Mouse (Mus musculus): ENCODE measurements around the gene Apba2. TPM values are rescaled to one million over a fixed set of nuclear protein-coding genes. Genes with fewer than 3 reads are reported as not detected.

The Apba2 gene
- polyA plus RNA-seq, 1 experiment from 2014 or later = 1.1 TPM

DNA sequence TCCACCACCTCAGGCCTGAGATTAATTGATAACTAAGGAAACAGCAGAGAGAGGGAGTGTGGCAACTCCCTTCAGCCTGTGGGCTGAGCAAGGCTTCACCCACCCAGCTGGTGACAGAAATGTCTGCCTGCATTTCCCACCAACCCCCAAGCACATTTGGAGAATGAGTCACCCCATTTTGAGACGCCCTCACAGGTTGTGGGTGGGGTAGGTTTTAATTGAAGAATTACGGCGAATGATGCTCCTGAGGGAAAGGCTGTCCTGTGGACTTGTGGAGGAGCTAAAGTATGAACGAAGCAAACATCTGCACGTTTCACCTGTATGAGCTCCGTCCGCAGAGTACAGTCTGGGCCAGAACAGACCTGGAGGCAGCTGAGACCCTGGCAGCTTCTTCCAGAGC is 250.6 kb downstream of the Apba2 start:
- Histone ChIP-seq H3K4me1 (ENCODE audit: insufficient read depth, low read depth, low read length) (no peaks in the 10 kb centered on the region), H3K4me2 (replicated peaks; ENCODE audit: low read depth, low read length) (no peak overlapping the region), H3K27ac (ENCODE audit: low read length) (no peak overlapping the region), H3K36me3 (ENCODE audit: insufficient read depth, low read length) (no peaks in the 10 kb centered on the region), H3K27me3 (replicated peaks; ENCODE audit: insufficient read depth, low read length) (no peaks in the 10 kb centered on the region), H3K9me3 (ENCODE audit: low read length) (no peaks in the 10 kb centered on the region), H3K4me3 (ENCODE audit: low read depth, low read length) (no peak overlapping the region), H3K9ac (replicated peaks; ENCODE audit: low read depth) (no peak overlapping the region)
- DNase-seq (ENCODE audit: low spot score) = no peak
- TF ChIP-seq EP300 (IDR thresholded peaks at IDR 0.05) (no peak), CTCF (IDR thresholded peaks at IDR 0.05) (no peak)
- no peak for ATAC-seq
- WGBS = 89% methylated on average over 7 of the region's 7 CpGs

DNA sequence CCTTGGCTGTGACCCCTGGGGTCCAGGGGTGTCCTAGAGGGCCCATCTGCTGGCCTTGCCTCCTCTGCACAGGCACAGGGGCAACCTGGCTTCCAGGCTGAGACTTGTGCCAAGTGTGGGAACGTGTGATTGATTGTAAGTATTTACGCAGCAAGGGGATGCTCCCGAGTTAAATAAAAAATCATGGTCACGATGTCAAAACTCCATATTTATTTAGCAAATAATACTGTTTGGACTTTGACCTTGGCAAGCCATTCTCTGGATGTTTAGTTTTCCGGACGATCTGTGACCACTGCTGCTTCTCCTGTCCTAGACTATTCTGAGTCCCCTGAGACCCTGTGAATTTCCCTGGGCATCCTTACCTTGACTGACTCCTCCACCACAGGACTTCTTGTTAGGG is 252.2 kb downstream of the Apba2 start:
- H3K9ac ChIP-seq (replicated peaks; ENCODE audit: low read depth) = no peak overlapping the region
- no peak overlapping the region for H3K4me3 ChIP-seq (ENCODE audit: low read depth, low read length)
- H3K27ac ChIP-seq (ENCODE audit: low read length) = no peak overlapping the region
- WGBS = 41% methylated on average over 6 of the region's 6 CpGs
- H3K36me3 ChIP-seq (ENCODE audit: insufficient read depth, low read length) = no peaks in the 10 kb centered on the region
- no peaks in the 10 kb centered on the region for H3K4me1 ChIP-seq (ENCODE audit: insufficient read depth, low read depth, low read length)
- TF ChIP-seq EP300 (IDR thresholded peaks at IDR 0.05) = no peak
- TF ChIP-seq CTCF (IDR thresholded peaks at IDR 0.05) = no peak
- H3K27me3 ChIP-seq (replicated peaks; ENCODE audit: insufficient read depth, low read length) = no peaks in the 10 kb centered on the region
- ATAC-seq = no peak
- no peak for DNase-seq (ENCODE audit: low spot score)
- no peak overlapping the region for H3K4me2 ChIP-seq (replicated peaks; ENCODE audit: low read depth, low read length)
- no peaks in the 10 kb centered on the region for H3K9me3 ChIP-seq (ENCODE audit: low read length)

DNA sequence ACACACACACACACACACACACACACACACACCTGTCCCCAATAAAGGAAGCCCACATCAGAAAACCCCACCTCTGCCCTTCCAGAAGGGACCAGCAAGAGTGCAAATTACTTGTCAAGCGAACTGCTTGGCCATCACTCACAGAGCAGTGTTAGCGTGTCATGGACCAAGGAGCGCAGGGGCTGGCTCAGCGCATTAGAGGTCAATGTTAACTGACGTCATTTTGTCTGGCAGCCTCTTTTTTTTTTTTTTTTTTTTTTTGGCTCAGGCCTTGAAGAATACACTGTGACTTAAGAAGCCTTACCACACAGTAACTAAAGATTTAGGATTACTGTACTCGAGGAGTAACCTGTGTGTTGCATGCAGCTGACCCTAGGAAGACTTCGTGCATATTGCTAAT is 252.7 kb downstream of the Apba2 start:
- Histone ChIP-seq H3K4me3 (ENCODE audit: low read depth, low read length) (no peak overlapping the region), H3K27me3 (replicated peaks; ENCODE audit: insufficient read depth, low read length) (no peaks in the 10 kb centered on the region), H3K9ac (replicated peaks; ENCODE audit: low read depth) (no peak overlapping the region), H3K4me1 (ENCODE audit: insufficient read depth, low read depth, low read length) (no peaks in the 10 kb centered on the region), H3K36me3 (ENCODE audit: insufficient read depth, low read length) (no peaks in the 10 kb centered on the region), H3K9me3 (ENCODE audit: low read length) (no peaks in the 10 kb centered on the region), H3K4me2 (replicated peaks; ENCODE audit: low read depth, low read length) (no peak overlapping the region), H3K27ac (ENCODE audit: low read length) (no peak overlapping the region)
- TF ChIP-seq EP300 (IDR thresholded peaks at IDR 0.05) (no peak), CTCF (IDR thresholded peaks at IDR 0.05) (no peak)
- DNase-seq (ENCODE audit: low spot score) (no peak), ATAC-seq (no peak)
- WGBS = 54% methylated on average over 7 of the region's 7 CpGs

DNA sequence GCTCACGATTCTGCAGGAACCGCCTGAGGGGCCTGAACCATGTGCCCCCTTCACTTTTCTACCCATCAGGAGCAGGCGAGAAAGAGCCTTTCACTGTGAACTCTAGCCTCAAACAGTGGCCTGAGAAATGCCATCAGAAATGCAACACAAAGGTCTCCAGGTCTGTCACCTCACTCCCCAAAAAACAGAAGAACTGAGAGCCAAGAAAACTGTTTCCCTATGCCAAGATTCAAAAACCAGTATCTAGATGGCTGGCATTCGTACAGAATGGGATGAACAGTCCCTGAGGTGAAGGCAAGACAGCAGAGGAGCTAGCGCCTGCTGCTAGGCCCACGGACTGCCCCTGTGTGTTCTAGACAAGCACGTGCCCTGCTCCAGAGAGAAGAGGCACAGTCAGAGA is 253.6 kb downstream of the Apba2 start:
- DNase-seq (ENCODE audit: low spot score) (no peak), ATAC-seq (no peak)
- Histone ChIP-seq H3K9ac (replicated peaks; ENCODE audit: low read depth) (no peak overlapping the region), H3K4me1 (ENCODE audit: insufficient read depth, low read depth, low read length) (no peaks in the 10 kb centered on the region), H3K4me2 (replicated peaks; ENCODE audit: low read depth, low read length) (no peak overlapping the region), H3K27me3 (replicated peaks; ENCODE audit: insufficient read depth, low read length) (no peaks in the 10 kb centered on the region), H3K27ac (ENCODE audit: low read length) (no peak overlapping the region), H3K4me3 (ENCODE audit: low read depth, low read length) (no peak overlapping the region), H3K9me3 (ENCODE audit: low read length) (no peaks in the 10 kb centered on the region), H3K36me3 (ENCODE audit: insufficient read depth, low read length) (no peaks in the 10 kb centered on the region)
- 79% methylated on average over 7 of the region's 7 CpGs for WGBS
- no peak for TF ChIP-seq CTCF (IDR thresholded peaks at IDR 0.05)
- TF ChIP-seq EP300 (IDR thresholded peaks at IDR 0.05) = no peak

DNA sequence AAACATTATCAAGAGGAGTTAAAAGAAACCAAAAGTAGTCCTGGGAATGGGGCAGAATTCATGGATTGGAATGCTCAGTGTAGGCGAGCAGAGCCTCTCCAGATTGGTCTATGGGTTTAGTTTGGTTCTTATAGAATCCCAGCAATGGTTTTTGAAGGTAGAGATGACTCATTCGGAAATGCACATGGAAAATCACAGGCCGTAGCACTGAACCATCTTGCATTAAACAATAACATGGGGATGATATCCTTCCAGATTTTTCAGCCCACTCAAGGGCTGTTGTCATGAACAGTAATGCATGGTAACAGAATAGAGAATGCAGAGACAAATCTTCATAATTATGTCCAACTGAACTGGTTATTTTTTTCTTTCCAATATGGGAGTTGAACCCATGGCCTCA is 264.1 kb downstream of the Apba2 start:
- no peaks in the 10 kb centered on the region for H3K27me3 ChIP-seq (replicated peaks; ENCODE audit: insufficient read depth, low read length)
- TF ChIP-seq CTCF (IDR thresholded peaks at IDR 0.05) (no peak), EP300 (IDR thresholded peaks at IDR 0.05) (no peak)
- DNase-seq (ENCODE audit: low spot score) (no peak), ATAC-seq (no peak)
- 82% methylated on average over 3 of the region's 3 CpGs for WGBS
- no peaks in the 10 kb centered on the region for H3K9me3 ChIP-seq (ENCODE audit: low read length)
- no peak overlapping the region for H3K27ac ChIP-seq (ENCODE audit: low read length)
- no peak overlapping the region for H3K9ac ChIP-seq (replicated peaks; ENCODE audit: low read depth)
- H3K4me1 ChIP-seq (ENCODE audit: insufficient read depth, low read depth, low read length) = no peaks in the 10 kb centered on the region
- H3K36me3 ChIP-seq (ENCODE audit: insufficient read depth, low read length) = no peaks in the 10 kb centered on the region
- H3K4me3 ChIP-seq (ENCODE audit: low read depth, low read length) = no peak overlapping the region
- H3K4me2 ChIP-seq (replicated peaks; ENCODE audit: low read depth, low read length) = no peak overlapping the region

DNA sequence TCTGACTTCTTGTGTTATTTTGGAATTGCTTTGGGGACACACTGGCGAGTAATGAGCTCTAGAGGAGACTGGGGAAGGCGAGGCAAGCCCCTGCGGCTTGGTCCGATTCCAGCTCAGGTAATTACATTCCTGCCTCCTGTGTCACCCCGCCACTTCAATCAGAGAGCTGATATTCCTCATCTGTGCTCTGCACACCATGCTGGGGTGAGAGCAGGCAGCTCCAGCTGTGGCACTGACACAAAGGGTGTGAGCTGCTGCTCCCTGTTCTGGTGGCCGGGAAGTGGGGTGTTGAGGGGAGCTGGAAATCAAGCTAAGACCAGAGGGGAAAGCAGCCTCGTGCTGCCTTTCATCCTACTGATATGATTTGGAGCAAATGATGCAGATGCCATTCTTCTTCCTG is 268.3 kb downstream of the Apba2 start:
- no peaks in the 10 kb centered on the region for H3K4me1 ChIP-seq (ENCODE audit: insufficient read depth, low read depth, low read length)
- WGBS = 33% methylated on average over 7 of the region's 7 CpGs
- TF ChIP-seq EP300 (IDR thresholded peaks at IDR 0.05) = no peak
- no peak for TF ChIP-seq CTCF (IDR thresholded peaks at IDR 0.05)
- H3K9me3 ChIP-seq (ENCODE audit: low read length) = no peaks in the 10 kb centered on the region
- no peak for ATAC-seq
- no peak for DNase-seq (ENCODE audit: low spot score)
- H3K4me2 ChIP-seq (replicated peaks; ENCODE audit: low read depth, low read length) = no peak overlapping the region
- no peak overlapping the region for H3K9ac ChIP-seq (replicated peaks; ENCODE audit: low read depth)
- no peak overlapping the region for H3K27ac ChIP-seq (ENCODE audit: low read length)
- H3K36me3 ChIP-seq (ENCODE audit: insufficient read depth, low read length) = no peaks in the 10 kb centered on the region
- H3K27me3 ChIP-seq (replicated peaks; ENCODE audit: insufficient read depth, low read length) = no peaks in the 10 kb centered on the region
- no peak overlapping the region for H3K4me3 ChIP-seq (ENCODE audit: low read depth, low read length)

DNA sequence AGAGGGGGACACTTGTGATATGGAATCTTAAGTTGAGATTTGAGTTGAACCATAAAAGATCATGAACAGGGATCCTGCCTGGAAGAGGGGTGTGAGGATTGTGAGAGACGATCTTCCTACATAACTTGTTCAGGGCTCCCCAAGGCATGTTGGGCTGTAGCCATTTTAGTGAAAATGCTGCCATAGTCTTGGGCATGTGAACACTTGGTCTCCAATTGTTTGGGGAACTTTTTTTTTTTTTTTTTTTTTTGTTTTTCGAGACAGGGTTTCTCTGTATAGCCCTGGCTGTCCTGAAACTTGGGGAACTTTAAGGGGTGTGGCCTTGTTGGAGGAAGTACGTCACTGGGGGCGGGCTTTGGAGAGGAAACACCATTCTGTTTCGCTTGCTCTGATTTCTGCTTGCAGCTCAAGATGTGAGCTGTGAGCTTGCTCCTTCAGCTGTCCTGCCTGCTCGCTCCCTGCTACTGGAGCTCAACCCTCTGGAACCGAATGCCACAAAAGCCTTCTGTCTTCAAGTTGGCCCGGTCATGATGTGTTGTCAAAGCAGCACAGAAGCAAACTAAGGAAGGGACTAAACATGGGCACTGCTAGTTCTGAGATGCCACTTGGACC is 269.4 kb downstream of the Apba2 start:
- no peak for ATAC-seq
- Histone ChIP-seq H3K9ac (replicated peaks; ENCODE audit: low read depth) (no peak overlapping the region), H3K4me3 (ENCODE audit: low read depth, low read length) (no peak overlapping the region), H3K36me3 (ENCODE audit: insufficient read depth, low read length) (no peaks in the 10 kb centered on the region), H3K27me3 (replicated peaks; ENCODE audit: insufficient read depth, low read length) (no peaks in the 10 kb centered on the region), H3K9me3 (ENCODE audit: low read length) (no peaks in the 10 kb centered on the region), H3K4me1 (ENCODE audit: insufficient read depth, low read depth, low read length) (no peaks in the 10 kb centered on the region), H3K27ac (ENCODE audit: low read length) (no peak overlapping the region), H3K4me2 (replicated peaks; ENCODE audit: low read depth, low read length) (no peak overlapping the region)
- TF ChIP-seq EP300 (IDR thresholded peaks at IDR 0.05) (no peak), CTCF (IDR thresholded peaks at IDR 0.05) (no peak)
- DNase-seq (ENCODE audit: low spot score) = no peak
- 74% methylated on average over 8 of the region's 8 CpGs for WGBS
